Mouse (Mus musculus) lung, postnatal 14 days (tissue): ENCODE measurements around the gene Il11ra1.
"Not testable (repeated sequence)": the region's sequence is repeated elsewhere in the genome, so short reads cannot be mapped to it uniquely, and the experiment has no call there.

ENCODE experiments used
- DNase-seq: peaks from one replicate; pipeline ENCODE4 v3.0.0; 2021

Gene Il11ra1

GRCm38 (mm10) chr4:41755338-41756305, 55.8 kb downstream of the Il11ra1 start, which contains the start of gene Sigmar1:
Gene Sigmar1, minus strand, starts transcription at chr4:41756157.
- peak; percentile 87 for DNase-seq

DNA sequence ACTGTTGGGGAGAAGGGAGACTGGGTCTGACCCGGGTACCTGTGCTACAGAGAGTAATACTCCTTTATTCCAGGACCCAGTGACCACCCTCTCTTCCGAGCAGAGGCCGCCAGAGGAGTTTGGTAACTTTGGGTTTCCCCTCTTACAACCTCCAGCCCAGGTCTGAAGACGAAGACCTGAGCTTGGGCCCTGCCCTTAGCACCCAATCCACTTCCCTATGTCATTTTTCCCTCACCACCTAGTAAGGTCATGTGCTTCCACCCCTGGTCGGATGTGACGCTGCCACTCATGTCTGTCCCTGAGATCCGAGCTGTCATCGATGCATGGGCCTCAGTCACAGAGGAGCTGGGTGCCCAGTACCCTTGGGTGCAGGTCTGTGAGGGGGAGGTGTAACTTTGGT, 56.7 kb downstream of the Il11ra1 start:
- no peak for DNase-seq

DNA sequence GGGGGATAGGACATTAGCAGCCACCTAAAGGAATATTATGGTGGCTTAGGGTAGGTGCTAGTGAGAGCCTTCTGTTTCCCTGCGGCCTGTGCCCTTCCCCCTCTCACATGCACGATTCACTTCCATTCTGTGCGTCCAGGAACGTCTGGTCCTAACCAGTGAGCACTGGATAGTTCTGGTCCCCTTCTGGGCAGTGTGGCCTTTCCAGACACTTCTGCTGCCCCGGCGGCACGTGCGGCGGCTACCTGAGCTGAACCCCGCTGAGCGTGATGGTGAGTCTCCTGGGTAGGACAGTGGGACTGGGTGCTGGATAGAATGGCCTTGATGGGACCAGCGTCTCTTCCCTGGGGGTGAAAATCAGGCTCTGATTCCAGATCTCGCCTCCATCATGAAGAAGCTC, 57.5 kb downstream of the Il11ra1 start:
- DNase-seq: no peak

DNA sequence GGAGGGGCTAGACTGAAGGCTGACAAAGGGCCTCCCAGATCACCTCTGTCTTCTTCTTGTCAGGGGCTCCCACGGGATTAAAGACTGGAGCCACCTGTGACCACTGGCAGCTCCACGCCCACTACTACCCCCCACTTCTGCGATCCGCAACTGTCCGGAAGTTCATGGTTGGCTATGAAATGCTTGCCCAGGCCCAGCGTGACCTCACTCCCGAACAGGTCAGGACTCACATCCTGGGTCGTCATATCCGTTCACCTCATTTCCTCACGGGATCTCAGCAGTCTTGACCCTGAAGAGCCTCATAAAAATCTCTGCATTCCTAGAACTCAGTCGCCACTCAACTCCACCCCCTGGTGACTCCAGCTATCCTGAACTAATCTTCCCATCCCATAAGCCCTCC, 58.2 kb downstream of the Il11ra1 start:
- DNase-seq: no peak

GRCm38 (mm10) chr4:41758701-41759100, 58.9 kb downstream of the Il11ra1 start:
- no peak for DNase-seq

DNA sequence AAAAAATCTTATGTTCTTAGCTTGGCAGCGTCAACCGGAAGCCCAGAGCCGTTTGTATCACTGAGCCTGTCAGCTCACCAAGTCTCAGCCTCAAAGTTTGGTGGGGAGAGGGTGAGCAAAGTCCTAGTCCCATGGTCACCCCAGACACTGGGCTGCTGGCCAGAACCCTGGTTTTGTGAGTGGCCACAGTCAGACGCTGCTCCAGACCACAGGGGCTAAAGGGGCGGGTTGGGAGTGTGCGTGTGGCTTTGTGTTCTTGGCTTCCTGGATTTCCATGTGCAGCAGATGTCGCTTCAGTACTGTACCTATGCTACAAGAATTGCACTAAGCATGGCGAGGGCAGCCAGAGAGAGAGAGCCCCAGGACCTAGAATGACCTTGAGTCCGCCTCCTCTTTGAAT, 59.4 kb downstream of the Il11ra1 start:
- peak; percentile 37 for DNase-seq

DNA sequence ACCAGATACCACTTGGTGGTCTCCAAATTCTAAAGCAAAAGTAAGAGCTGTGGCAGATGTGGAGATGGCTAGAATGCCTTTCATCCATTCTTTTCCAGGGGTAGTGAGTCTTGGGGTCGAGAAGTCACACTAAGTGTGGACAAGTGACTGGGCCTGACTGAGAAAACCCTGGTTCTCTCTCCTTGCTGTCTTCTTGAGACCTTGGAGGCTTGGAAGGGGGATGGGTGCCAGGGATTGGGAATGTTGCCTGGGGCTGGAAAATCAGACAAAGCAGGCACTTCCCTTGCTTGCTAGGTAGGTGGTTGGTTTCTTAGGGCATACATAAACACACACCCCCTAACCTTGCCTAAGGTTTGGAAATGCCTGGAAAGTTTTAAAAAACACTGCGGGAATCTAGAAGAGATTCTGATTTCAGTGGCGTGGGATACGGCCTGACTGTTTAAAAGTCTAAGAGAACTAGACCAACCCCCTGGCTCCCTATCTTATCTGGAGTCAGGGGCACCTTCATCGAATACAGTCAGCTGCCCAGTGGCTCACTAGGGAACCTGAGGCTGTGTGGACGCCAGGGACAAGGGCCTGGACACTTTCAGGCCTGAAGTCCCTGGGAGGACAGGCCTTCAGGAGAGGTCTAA, 60.0 kb downstream of the Il11ra1 start:
- DNase-seq: no peak

DNA sequence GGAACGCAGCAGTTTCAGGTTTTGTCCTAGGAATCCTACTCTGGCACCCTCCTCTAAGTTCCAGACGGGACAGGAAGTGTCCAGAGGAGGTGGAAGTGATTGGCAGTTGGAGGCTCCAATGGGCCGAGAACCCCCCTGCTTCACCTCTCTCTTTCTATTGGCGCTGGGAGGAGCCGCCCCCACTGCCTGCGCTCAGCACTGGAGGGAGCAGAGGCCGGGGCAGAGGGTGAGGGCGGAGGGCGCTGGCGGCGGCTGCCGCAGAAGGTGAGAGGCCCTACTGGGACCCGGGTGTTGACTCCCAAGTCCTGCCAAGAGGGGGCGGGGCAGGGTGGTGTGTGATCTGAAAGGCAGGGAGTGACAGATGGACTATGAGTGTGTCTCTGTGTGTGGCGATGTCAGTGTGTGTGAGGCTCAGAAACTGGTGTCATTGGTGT, 60.5 kb downstream of the Il11ra1 start:
- peak; percentile 93 for DNase-seq

DNA sequence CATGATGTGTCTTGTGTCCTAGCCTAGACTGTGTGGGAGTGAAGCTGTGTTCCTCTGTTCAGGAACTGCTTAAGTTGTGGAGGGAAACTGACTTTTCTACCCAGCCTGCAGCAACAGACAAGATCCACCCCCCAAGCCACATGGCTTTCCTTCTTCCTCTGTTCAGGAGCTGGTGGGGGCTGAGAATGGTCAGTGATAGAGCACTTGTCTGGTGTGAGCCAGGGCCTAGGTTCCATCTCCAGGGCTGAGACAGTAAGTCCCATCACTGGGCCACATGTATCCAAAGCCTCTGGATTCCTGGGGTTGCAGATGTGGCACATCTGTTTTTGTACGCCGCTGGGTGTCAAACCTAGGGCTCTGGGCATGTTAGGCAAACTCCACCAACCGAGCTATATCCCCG, 61.1 kb downstream of the Il11ra1 start:
- DNase-seq: no peak

GRCm38 (mm10) chr4:41761680-41762079, 61.9 kb downstream of the Il11ra1 start:
- DNase-seq: no peak

GRCm38 (mm10) chr4:41762099-41762687, 62.4 kb downstream of the Il11ra1 start:
- no peak for DNase-seq

DNA sequence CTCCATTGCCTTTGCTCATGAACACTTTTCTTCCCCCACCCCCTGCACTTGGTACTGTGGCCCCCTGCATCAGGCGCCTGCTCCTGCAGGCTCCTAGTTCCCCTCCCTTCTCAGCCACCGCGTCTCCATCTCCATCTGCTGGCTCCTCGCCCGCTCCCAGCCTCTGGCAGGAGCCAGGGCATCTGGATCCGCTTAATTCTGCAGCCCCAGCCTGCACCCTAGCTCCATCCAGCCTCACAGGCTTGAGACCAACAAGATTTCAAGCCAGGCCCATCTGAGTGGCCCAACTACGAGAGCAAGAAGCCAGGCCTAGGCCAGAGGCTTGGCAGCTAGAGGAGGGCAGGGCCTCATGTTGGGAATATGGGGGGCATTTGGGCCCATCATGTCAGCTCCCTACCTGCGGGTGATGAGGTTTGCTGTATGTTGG, 62.9 kb downstream of the Il11ra1 start:
- peak; percentile 65 for DNase-seq

- DNase-seq: not testable (repeated sequence)
These were observed 63.4 kb downstream of the Il11ra1 start for GRCm38 (mm10) chr4:41763176-41763575.

DNA sequence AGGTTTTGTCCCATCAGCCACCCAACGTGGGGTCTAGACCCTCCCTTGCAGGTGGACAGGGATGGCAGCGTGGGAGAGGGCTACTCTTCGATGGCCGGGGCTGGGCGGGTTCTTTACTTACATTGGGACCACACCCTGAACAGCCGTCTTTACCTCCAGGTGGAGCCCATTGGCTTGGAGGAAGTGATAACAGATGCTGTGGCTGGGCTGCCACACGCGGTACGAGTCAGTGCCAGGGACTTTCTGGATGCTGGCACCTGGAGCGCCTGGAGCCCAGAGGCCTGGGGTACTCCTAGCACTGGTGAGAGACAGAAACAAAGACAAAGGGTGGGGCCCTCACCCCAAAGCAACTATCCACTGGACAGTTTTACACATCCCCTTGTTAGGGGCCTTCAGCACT, 67.5 kb downstream of the Il11ra1 start:
- not testable (repeated sequence) for DNase-seq

DNA sequence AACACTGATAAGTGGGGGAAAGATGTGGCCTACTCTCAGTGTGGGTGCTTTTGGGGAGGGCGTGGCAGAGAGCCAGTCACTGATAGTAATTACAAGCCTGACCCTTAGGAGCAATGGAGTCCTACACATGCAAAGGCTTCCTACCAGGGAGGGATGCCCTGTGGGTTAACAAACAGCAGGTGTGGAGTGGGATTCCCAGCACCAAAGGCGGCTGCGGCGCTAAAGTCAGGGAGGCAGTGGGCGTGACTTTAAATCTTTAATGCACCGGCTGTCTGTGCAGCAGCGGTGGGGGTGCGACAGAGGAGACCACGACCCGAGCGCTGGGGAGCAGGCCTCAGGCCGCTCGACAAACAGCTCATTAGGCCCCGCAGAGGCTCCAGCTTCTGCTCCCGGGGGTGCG, 73.2 kb downstream of the Il11ra1 start:
- DNase-seq: not testable (repeated sequence)

- DNase-seq: peak; percentile 78
These were observed 73.7 kb downstream of the Il11ra1 start for GRCm38 (mm10) chr4:41773502-41773901.

- DNase-seq: peak; percentile 83
These were observed 74.2 kb downstream of the Il11ra1 start, which contains the start of gene Ccl27a for GRCm38 (mm10) chr4:41774002-41774401. Gene Ccl27a, minus strand, starts transcription at chr4:41774247.

DNA sequence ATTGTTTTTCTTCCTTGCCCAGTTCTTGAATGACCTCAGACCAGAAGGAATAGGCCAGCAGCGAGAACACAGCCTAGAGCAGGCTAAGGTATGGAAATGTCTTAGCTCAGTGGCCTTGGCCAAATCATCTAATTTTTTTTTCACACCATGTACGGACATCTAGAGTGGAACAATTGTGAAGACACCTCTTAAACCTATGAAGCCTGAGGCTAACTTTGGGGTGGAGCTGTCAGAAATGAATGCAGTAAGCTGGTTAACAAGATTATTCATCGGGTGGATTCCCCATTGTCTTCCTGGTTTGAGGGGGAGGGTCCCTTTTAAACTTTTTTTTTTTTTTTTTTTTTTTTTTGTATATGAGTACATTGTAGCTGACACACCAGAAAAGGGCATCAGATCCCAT, 74.7 kb downstream of the Il11ra1 start:
- DNase-seq: not testable (repeated sequence)

DNA sequence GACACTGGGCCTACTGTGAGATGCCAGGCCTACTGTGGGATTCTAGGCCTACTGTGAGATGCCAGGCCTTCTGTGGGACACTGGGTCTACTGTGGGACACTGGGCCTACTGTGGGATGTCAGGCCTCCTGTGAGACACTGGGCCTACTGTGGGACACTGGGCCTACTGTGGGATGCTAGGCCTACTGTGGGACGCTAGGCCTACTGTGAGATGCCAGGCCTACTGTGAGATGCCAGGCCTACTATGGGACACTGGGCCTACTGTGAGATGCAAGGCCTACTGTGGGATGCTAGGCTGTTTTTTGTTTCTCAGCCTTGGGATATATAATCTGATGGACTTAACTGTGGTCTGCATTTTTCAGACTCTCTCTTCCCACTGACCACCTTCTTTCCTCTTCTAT, 76.1 kb downstream of the Il11ra1 start:
- not testable (repeated sequence) for DNase-seq

DNA sequence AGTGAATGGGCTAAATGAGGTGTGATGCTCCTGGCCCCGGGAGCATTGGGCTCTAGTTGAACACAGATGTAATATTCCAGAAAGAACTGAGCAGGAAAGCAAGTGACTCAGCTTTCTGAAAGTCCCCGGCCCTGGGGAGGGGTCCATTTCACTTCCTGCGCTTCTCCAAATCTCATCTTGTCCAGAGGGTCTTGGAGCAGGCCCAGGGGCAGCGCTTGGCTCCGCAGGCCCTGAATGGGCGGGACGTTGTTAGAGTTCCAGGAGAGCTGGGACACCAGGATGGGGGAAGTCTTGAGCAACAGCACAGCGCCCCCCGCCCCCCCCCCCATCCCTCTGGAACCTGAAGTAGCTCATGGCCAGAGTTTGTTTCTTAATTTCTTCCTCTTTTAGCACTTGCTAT, 81.5 kb downstream of the Il11ra1 start:
- not testable (repeated sequence) for DNase-seq

DNA sequence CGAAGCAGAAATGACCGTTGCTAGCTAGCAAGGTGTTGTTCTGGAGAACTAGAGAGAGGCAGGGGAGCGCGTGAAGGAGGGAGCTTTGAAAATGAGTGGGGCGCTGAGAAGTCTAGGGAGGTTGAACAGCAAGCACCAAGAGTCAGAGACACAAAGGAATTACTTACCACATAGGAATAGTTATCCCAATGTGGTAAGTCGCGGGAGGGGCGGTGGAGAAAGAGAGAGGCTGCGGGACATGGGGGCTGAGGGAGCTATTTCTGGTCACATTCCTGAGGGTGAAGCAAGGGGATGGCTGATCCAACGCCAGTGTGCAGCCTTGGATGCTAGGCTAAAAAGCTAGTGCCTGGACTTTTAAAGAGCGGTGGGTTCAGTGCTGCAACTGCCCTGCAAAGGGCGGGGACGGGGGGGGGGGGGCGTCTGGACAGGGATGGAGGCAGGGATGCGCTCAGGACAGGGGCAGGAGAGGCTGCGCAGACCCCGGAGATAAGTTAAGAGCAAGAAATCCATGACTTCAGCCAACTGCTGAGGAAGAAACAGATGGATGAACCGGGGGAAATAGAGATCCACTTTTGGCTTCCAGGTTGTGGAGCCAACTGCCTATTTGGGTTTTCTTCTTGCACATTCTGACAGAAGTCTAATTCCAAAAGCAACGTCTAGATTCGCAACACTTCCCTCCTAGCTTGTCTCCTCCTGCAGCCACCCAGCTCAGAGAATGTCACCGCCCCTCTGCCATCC, 82.1 kb downstream of the Il11ra1 start:
- not testable (repeated sequence) for DNase-seq

GRCm38 (mm10) chr4:41782711-41783110, 82.9 kb downstream of the Il11ra1 start:
- not testable (repeated sequence) for DNase-seq

DNA sequence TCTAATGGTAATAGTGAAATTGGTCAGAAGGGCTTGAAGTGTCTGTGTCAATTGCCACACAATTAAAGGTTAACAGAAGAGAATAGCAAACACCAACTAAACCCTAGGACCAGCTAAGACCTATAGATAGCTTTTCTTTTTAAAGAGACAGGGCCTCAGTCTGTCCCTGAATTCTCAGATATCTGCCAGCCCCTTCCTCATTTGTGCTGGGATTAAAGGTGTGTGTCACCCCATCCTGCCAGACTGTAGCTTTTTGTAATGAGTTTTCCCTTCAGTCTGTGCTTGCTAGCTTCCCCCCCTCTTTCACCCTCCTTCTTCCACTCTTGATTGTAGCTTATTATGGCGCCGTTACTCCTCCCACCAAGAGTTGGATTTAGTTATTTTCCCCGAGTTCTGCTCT, 83.4 kb downstream of the Il11ra1 start:
- not testable (repeated sequence) for DNase-seq
